Mouse (Mus musculus) embryo, embryonic 11.5 days (tissue): ENCODE data around the gene Rabep1.
"Not testable (repeated sequence)": the region's sequence is repeated elsewhere in the genome, so short reads cannot be mapped to it uniquely, and the experiment has no call there.

Experiments used
- DNase-seq: peaks from one replicate; pipeline ENCODE4 v3.0.0-alpha.2; 2012; ENCODE audit warnings: low read depth, low spot score

Rabep1 gene

GRCm38 (mm10) chr11:70831201-70831600, 13.4 kb upstream of the Rabep1 start:
- no peak for DNase-seq

DNA sequence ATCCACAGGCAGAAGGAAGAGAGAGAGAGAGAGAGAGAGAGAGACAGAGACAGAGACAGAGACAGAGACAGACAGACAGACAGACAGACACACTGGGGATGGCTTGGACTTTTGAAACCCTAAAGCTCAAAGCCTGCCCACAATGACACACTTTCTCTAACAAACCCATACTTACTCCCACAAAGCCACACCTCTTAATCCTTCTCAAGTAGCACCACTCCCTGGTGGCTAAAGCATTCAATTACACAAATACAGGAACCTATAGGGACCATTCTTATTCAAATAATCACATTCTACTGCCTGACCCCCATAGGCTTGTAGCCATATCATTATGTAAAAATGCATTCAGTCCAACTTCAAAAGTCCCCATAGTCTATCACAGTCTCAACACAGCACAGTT, 11.2 kb upstream of the Rabep1 start:
- no peak for DNase-seq

DNA sequence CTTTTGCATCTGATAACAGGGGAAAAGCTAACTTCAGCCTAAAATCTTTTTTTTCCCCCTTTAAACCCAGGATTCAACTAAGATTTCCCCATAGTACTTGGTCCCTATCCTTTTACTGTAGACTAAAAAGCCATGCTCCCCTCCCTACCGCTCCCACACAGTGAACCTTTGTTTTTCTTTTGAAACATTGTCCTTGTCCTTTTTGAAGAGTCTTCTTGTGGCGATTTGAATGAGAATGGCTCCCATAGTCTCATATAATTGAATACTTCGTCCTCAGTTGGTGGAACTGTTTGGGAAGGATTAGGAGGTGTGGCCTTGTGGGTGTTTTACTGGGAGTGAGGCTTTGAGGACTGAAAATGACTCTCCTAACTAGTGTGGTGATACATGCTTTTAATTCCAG, 10.7 kb upstream of the Rabep1 start:
- DNase-seq = no peak

DNA sequence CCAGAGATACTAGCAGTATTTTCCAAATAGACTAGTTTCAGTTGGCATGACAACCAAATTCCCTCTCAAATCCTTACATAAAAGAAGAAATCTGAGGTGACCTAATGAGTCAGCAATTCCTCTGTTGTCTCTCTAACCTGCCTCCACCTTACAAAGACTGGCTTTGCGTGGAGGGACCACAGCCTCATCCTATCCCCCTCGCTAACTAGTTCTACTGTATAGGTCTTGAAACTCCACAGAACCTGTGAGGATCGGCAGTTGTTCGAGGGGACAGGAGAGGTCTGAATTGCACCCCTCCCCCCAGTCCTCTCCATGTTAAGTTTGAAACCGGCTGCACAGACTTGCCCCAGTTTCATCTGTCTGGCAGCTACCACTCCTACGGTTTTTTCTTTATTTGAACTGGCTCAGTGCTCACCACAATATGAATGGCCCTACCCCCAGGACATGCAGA, 9.2 kb upstream of the Rabep1 start:
- DNase-seq = no peak

- no peak for DNase-seq
Observed at GRCm38 (mm10) chr11:70837031-70837430, 7.5 kb upstream of the Rabep1 start.

DNA sequence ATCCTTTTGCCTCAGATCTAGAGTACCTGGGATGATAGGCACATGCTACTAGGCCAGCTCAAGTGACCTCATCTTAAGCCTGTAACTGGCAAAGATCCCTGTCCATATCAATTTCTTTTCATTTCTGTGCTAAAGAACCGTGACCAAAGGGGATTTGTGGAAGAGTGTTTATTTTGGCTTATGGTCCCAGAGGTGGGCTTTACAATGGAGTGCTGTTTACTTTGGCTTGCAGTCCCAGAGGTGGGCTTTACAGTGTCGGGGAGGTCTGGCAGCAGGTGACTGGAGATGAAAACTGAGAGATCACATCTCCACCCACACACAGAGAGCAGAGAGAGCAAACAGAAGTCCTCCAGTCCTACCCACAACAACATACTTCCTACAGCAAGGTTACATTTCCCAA, 6.0 kb upstream of the Rabep1 start:
- no peak for DNase-seq

- no peak for DNase-seq
Observed at GRCm38 (mm10) chr11:70842983-70843382, 1.6 kb upstream of the Rabep1 start.

- DNase-seq = no peak
Observed at GRCm38 (mm10) chr11:70843701-70844551, 652 bp upstream of the Rabep1 start.

DNA sequence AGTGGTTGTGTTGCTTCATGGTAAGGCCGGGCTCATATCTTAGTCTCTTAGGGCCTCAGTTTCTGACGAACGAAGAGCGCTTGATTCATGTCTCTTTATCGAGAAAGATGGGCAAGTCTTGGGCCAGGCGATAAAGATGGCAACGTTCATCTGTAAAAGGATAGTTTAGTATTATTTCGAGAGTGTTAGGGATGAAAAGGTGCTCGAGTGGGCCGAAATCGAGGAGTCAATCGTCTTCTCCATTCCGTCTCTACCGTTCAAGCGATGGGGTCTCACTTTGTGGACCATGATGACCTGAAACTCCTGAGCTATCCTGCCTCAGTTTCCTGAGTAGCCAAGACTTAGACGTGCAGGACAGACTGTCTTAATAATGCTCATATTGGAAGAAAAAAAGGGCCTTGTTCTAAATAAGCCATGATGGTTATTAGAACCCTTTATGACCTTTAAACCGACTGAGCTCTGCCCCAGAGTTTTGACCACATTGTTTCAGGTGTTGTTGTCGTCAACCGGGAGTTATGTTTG, 940 bp downstream of the Rabep1 start:
- DNase-seq = no peak

DNA sequence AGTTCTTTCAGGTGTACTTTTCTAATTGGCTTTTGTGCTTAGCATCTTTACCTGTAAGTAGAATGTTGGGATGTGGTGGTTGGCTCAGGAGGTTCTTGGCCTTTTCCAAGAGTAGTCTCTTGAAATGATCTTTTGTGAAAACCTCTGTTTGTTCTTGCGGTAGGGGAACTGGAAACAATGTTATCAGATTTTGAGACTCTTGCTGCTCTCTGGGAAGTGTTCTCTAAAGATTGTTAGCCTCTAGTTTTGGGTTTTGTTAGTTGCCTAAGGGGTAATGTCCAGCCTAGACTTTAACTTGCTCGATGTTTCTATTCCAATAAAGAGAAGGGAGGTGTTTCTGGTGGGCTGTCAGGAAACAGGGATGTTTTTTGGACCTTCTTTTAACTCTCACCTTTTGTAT, 1.5 kb downstream of the Rabep1 start:
- DNase-seq = no peak

DNA sequence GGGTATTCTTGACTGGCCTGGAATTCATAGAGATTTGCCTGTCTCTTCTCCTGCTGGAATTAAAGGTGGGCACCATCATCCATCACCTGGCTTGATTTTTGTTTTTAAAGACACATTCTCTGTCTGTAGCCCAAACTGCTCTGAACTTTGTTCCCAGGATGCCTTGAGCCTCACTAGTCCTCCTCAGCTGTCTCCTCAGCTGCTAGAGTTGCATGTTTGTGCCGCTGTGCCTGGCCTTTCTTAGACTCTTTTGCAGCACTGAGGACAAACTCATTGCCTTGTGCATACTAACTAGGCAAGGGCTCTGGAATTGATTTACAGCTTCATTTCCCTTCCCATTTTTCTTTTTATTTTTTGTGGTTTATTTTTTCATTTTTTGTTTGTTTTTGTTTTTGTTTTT, 15.8 kb downstream of the Rabep1 start:
- no peak for DNase-seq

GRCm38 (mm10) chr11:70863204-70863603, 18.6 kb downstream of the Rabep1 start:
- not testable (repeated sequence) for DNase-seq

- no peak for DNase-seq
Observed at GRCm38 (mm10) chr11:70865223-70865622, 20.6 kb downstream of the Rabep1 start.

DNA sequence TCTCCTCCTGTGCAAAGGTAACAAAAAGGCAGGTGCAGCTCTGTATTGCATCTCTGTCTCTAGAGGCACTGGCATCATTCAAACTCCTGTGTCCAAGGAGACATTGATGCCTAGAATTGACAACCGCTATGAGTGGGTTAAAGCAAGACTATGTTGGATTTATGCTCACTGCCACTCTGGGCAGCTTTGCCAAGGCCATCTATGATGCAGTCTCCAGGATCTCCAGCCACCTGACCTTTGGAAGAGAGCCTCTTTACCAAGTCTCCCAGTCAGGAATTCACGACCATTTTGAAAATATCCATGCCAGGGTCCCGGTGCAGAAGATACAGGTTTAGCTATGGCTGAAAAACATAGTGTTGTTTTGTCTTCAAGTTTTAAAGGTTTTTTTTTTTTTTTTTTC, 24.7 kb downstream of the Rabep1 start:
- DNase-seq = no peak

DNA sequence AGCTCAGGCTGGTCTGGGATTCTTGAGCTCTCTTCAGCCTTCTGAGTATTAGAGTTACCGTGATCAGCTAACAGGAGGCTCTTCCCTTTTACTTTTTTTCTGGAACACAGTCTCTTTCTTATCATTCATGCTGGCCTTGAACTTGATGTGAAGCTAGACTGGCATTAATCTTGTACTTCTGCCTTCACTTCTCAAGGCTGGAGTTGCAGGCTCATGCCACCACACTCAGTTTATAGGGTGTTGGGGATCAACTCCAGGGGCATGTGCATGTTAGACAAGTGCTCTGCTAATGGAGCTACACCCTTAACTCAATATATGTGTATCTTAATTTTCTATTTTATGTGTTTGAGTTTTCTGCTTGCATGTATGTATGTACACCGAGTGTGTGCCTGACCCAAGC, 25.2 kb downstream of the Rabep1 start:
- DNase-seq = no peak

GRCm38 (mm10) chr11:70870407-70870806, 25.8 kb downstream of the Rabep1 start:
- DNase-seq = no peak

DNA sequence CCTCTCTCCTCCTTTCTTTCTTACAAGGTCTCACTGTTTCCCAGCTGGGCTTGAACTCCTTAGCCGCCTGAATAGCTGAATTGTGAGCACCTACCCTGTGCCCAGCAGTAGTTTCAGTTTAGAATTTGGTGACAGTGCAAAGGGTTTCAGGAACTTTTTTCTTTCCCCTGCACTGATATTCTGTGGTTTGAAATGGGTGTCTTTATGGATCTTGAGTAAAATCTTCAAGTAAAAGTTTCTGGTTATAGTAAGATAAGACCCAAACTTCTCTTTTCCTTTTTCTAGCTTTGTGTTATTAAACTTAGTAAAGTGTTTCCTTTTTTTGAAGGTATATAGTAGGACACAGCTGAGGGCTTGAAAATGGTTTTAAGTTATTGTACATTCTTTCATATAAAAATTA, 26.5 kb downstream of the Rabep1 start:
- DNase-seq = no peak

DNA sequence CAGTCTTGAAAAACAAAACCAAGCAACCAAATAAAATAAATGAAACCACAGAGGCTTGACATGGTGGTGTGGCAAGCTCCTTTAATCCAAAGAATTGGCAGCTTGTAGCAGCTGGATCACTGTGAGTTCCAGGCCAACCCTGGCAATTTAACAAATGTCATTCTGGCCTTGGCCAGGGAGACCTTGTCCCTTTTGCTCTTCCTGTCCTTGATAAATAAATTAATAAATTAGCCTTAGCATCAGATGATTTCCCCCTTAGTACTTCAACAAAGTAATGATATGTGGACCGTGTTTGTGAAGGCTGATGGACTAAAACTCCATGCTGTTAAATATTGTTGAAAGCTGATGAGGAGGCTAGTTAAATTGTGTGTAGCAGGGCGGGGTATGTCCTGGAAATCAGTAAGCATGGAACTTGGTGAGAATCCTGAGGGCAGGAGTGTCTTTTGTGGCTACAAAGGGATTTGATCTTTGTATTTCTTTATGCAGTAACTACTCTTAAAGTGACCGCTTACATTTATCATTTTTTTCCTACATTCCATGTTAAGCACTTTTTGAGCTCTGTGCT, 27.3 kb downstream of the Rabep1 start:
- DNase-seq = no peak

DNA sequence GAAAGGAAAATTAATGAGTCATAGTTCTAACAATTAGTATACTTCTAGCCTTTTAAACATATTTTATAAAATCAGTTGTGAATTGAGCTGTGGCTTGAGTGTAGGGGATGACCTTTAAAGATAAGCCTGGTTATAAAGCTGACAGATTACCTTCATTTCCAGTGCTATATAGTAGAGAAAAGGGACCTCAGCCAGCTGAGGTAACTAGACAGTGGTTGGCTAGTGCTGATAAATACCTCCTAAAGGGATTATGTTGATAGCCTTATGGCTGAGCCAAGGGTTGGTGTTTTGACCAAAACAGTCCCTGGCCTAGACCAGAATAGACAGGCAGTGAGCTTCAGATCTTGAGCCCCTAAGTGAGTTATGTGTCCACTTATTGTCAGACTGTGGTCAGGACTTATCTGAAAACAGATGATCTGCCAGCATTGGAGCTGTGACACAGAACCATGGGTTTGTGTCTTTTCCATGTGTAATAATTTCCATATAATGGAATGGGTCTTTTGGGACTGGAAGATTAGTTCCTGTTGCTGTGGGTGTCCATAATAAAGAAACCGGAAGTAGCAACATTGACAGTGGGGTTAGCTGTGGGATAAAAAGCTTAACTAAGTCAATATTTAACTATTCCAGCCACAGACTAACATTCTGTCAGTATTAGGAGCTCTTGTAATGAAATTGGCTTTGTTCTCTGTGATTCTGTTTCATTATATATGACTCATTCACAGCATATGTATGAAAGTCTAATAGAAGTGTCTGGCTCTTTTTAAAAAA, 29.5 kb downstream of the Rabep1 start:
- DNase-seq = no peak

- DNase-seq = no peak
Observed at GRCm38 (mm10) chr11:70877670-70878069, 33.1 kb downstream of the Rabep1 start.

DNA sequence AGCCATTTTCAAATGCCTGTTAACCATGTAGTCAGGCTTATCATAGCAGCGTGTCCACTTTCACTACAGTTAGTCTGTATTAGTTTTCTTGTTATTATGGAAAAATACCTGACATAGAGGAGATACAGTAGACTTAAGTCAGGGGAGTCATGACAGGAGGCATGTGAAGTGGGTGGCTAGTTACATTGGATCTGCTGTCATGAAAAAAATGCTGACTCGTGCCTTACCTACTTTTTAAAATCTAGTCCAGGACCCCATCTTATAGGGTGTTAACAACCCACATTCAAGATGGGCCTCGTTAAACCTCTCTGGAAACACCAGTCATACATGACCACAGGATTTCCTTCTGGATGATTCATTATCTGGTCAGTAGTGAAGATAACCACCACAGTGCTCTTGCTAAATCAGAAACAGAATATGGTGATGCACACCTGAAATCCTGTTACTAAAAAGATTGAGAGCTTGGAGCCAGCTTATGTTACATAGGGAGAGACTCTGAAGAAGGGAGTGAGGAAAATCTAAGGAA, 38.4 kb downstream of the Rabep1 start:
- no peak for DNase-seq

DNA sequence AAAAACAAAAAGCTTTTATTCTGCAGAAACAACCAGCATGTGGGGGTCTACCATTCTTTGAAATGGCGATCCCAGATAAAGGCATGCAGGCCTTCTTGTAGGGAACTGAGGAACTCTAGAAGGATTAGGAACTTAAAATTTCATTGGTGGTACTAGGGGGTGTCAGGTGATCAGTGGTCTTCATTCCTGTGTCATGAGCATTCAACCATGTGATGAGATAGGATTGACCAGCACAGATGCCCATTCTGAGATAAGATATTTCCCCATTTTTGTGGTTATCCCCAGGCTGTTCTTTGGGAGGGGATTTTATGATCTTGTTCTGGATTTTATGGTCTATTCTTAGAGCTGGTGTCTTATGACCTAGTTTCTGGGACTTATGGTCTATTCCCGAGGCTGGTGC, 46.1 kb downstream of the Rabep1 start:
- DNase-seq = no peak
